ENCODE assay signal across 8 mouse cellular contexts in the genomic region with DNA sequence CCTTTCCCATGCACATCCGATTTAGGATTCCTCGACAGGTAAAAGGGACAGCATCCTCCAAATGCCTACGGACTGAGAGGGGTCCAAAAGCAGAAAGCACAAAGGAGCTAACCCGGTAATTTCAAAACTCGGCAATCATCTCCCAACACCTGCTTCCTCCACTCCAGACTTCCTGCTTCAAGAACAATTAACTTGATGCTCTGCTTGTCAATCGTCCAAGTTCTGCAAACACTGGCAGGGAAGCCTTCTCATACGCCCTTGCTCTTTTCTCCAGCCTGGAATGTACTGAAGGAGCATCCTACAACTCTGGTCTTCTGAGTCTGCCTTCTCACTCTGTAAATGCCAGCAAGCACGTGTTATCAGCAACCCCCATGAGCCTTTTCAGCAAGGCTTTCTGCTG. TPM values are rescaled to one million over a fixed set of nuclear protein-coding genes. Genes with fewer than 3 reads are reported as not detected.
A peak's percentile ranks its signal among the peaks of the same experiment; 100 is the strongest.
DNase-seq lines count a peak whose midpoint lies in the region; ATAC-seq and TF ChIP-seq lines count a peak whose summit lies in the region.

No protein-coding gene starts in this region.

- 39% methylated on average over 8 of the region's 8 CpGs for WGBS in forebrain, embryonic 15.5 days
- 72% methylated on average over 8 of the region's 8 CpGs for WGBS in forebrain, embryonic 11.5 days
- 44% methylated on average over 8 of the region's 8 CpGs for WGBS in stomach, embryonic 15.5 days
- WGBS in stomach, postnatal 0 days: 37% methylated on average over 8 of the region's 8 CpGs
- WGBS in liver, postnatal 0 days (ENCODE audit: insufficient replicate concordance): 29% methylated on average over 8 of the region's 8 CpGs

- H3K27ac ChIP-seq in forebrain, embryonic 15.5 days (replicated peaks): peak overlapping the region; percentile 89
- no peak overlapping the region for H3K27ac ChIP-seq in forebrain, embryonic 11.5 days (ENCODE audit: low read depth, low read length)
- peak overlapping the region; percentile 32; the same call in 1 of the 2 replicates for H3K27ac ChIP-seq in stomach, embryonic 15.5 days
- no peak overlapping the region for H3K27ac ChIP-seq in stomach, postnatal 0 days (replicated peaks)
- no peak overlapping the region for H3K27ac ChIP-seq in liver, postnatal 0 days (ENCODE audit: low read depth)

- no peak for TF ChIP-seq EP300 in stomach, postnatal 0 days (optimal IDR thresholded peaks at IDR 0.05)
- TF ChIP-seq EP300 in liver, postnatal 0 days (IDR thresholded peaks at IDR 0.05; ENCODE audit: low read depth): no peak

- no peaks in the 10 kb centered on the region for H3K9me3 ChIP-seq in forebrain, embryonic 15.5 days
- H3K9me3 ChIP-seq in forebrain, embryonic 11.5 days (ENCODE audit: control insufficient read depth, low read length): no peaks in the 10 kb centered on the region
- no peaks in the 10 kb centered on the region for H3K9me3 ChIP-seq in stomach, embryonic 15.5 days
- peaks cover 4% of the 10 kb centered on the region; the same call in 1 of the 2 replicates for H3K9me3 ChIP-seq in stomach, postnatal 0 days (ENCODE audit: control insufficient read depth, low read length)
- H3K9me3 ChIP-seq in liver, postnatal 0 days (ENCODE audit: low read length): no peaks in the 10 kb centered on the region

- no peak for ATAC-seq in forebrain, embryonic 15.5 days (replicated peaks)
- no peak for ATAC-seq in forebrain, embryonic 11.5 days (replicated peaks; ENCODE audit: low FRiP score)
- no peak for ATAC-seq in stomach, embryonic 15.5 days (ENCODE audit: insufficient read depth, low FRiP score, low read depth)
- ATAC-seq in stomach, postnatal 0 days (ENCODE audit: low FRiP score, low TSS enrichment): no peak
- ATAC-seq in liver, postnatal 0 days: no peak

- H3K27me3 ChIP-seq in forebrain, embryonic 15.5 days: no peaks in the 10 kb centered on the region
- no peaks in the 10 kb centered on the region for H3K27me3 ChIP-seq in forebrain, embryonic 11.5 days (ENCODE audit: control insufficient read depth, insufficient read depth, low read length)
- H3K27me3 ChIP-seq in stomach, embryonic 15.5 days (replicated peaks): no peaks in the 10 kb centered on the region
- H3K27me3 ChIP-seq in stomach, postnatal 0 days (ENCODE audit: control insufficient read depth, insufficient read depth, low read length): no peaks in the 10 kb centered on the region
- no peaks in the 10 kb centered on the region for H3K27me3 ChIP-seq in liver, postnatal 0 days (ENCODE audit: insufficient read depth, low read length)

- H3K36me3 ChIP-seq in forebrain, embryonic 15.5 days: peaks cover 27% of the 10 kb centered on the region
- peaks cover 8% of the 10 kb centered on the region for H3K36me3 ChIP-seq in forebrain, embryonic 11.5 days (ENCODE audit: control insufficient read depth, insufficient read depth, low read length)
- peaks cover 26% of the 10 kb centered on the region for H3K36me3 ChIP-seq in stomach, embryonic 15.5 days
- H3K36me3 ChIP-seq in stomach, postnatal 0 days (ENCODE audit: control insufficient read depth, insufficient read depth, low read length): peaks cover 13% of the 10 kb centered on the region
- no peaks in the 10 kb centered on the region for H3K36me3 ChIP-seq in liver, postnatal 0 days (replicated peaks; ENCODE audit: insufficient read depth, low read length)

- H3K4me2 ChIP-seq in forebrain, embryonic 15.5 days (replicated peaks): peak overlapping the region; percentile 9; the same call in 1 of the 2 replicates
- no peak overlapping the region for H3K4me2 ChIP-seq in forebrain, embryonic 11.5 days (ENCODE audit: low read depth, low read length, severe bottlenecking)
- H3K4me2 ChIP-seq in stomach, embryonic 15.5 days: no peak overlapping the region
- no peak overlapping the region for H3K4me2 ChIP-seq in stomach, postnatal 0 days (replicated peaks; ENCODE audit: low read depth)
- H3K4me2 ChIP-seq in liver, postnatal 0 days (ENCODE audit: low read depth, low read length): no peak overlapping the region

- H3K4me1 ChIP-seq in forebrain, embryonic 15.5 days: peaks cover 68% of the 10 kb centered on the region
- peaks cover 12% of the 10 kb centered on the region for H3K4me1 ChIP-seq in forebrain, embryonic 11.5 days (replicated peaks; ENCODE audit: control insufficient read depth, insufficient read depth, low read length)
- no peaks in the 10 kb centered on the region for H3K4me1 ChIP-seq in stomach, embryonic 15.5 days
- H3K4me1 ChIP-seq in stomach, postnatal 0 days (replicated peaks; ENCODE audit: control insufficient read depth, insufficient read depth): no peaks in the 10 kb centered on the region
- no peaks in the 10 kb centered on the region for H3K4me1 ChIP-seq in liver, postnatal 0 days (ENCODE audit: insufficient read depth)

- no peak overlapping the region for H3K4me3 ChIP-seq in forebrain, embryonic 15.5 days
- no peak overlapping the region for H3K4me3 ChIP-seq in forebrain, embryonic 11.5 days (ENCODE audit: low read depth, low read length)
- no peak overlapping the region for H3K4me3 ChIP-seq in stomach, embryonic 15.5 days (replicated peaks)
- H3K4me3 ChIP-seq in stomach, postnatal 0 days (ENCODE audit: low read depth, low read length): no peak overlapping the region
- H3K4me3 ChIP-seq in liver, postnatal 0 days (ENCODE audit: low read depth, low read length): no peak overlapping the region

- no peak for TF ChIP-seq CTCF in stomach, postnatal 0 days (IDR thresholded peaks at IDR 0.05; ENCODE audit: low read depth)
- no peak for TF ChIP-seq CTCF in liver, postnatal 0 days (IDR thresholded peaks at IDR 0.05; ENCODE audit: low read depth)

- DNase-seq in forebrain, embryonic 11.5 days (ENCODE audit: low spot score): no peak
- no peak for DNase-seq in stomach, postnatal 0 days (ENCODE audit: low spot score)
- DNase-seq in kidney, postnatal 10 days: peak; percentile 43
- no peak for DNase-seq in liver, postnatal 0 days
- DNase-seq in layer of hippocampus, adult 18-20 months (ENCODE audit: low spot score in 2 of 2): no peak
- no peak for DNase-seq in cerebellum, postnatal 36 days

- no peak overlapping the region for H3K9ac ChIP-seq in forebrain, embryonic 15.5 days (replicated peaks)
- H3K9ac ChIP-seq in forebrain, embryonic 11.5 days (ENCODE audit: low read length): no peak overlapping the region; the same call in 1 of the 2 replicates
- H3K9ac ChIP-seq in stomach, embryonic 15.5 days: no peak overlapping the region
- H3K9ac ChIP-seq in stomach, postnatal 0 days (ENCODE audit: low read length): no peak overlapping the region
- no peak overlapping the region for H3K9ac ChIP-seq in liver, postnatal 0 days (replicated peaks)

RNA-seq across cellular contexts. Expression of a gene that starts 37.6 kb away (rescaled TPM):
- 65.3 and 66.4 TPM in 2 replicates for polyA plus RNA-seq in forebrain, embryonic 15.5 days (2015; fragmentation: Nextera tagmentation; extraction: Ambion mirVana)
- polyA plus RNA-seq in forebrain, embryonic 11.5 days (2014; fragmentation: Nextera tagmentation; extraction: Ambion mirVana): 51.8 and 54.6 TPM in 2 replicates
- 15.5 and 15.6 TPM in 2 replicates for polyA plus RNA-seq in stomach, embryonic 15.5 days (2015; fragmentation: Nextera tagmentation; extraction: Ambion mirVana)
- 7.2 and 7.8 TPM in 2 replicates for polyA plus RNA-seq in stomach, postnatal 0 days (2015; fragmentation: Nextera tagmentation; extraction: Ambion mirVana)
- polyA plus RNA-seq in liver, postnatal 0 days (2015; fragmentation: Nextera tagmentation; extraction: Ambion mirVana): 1.0 TPM in 2 replicates
- total RNA-seq in layer of hippocampus, adult 18-20 months (2021): 10 to 100 TPM; 31.0 to 36.0 TPM

Comparison
In these comparisons a context has a peak if more than half of its experiments do, and no peak if none do; other contexts are left out.
1. H3K27ac ChIP-seq: peak in forebrain, embryonic 15.5 days (single experiment) and stomach, embryonic 15.5 days (single experiment); none in forebrain, embryonic 11.5 days (single experiment), stomach, postnatal 0 days (single experiment) and liver, postnatal 0 days (single experiment).